Mouse (Mus musculus) fat pad, adult 2 months (tissue): ENCODE measurements around the gene Lhfpl5.

Source experiments
- DNase-seq: peaks from one replicate; pipeline ENCODE4 v3.0.0-alpha.2; 2011; ENCODE audit warnings: low read depth, low spot score; ENCODE audit errors: extremely low read depth

Gene Lhfpl5

DNA sequence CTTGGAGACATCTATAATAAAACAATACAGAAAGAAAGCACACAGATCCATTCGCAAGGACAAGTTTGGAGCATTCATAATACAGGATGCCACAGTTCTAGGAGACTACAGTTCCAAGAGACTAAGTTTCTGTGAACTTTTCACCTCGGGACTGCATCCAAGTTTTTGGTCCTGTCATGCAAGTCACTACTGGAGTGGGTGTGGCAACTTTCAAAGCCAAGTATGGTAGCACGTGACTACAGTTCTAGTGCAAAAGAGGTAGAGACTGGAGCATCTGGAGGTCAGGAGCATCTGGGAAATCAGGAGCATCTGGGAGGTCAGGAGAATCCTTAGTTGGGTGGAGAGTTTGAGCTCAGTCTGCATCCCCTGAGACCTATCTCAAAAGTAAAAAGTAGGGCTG is 3.6 kb upstream of the Lhfpl5 start:
- no peak for DNase-seq

DNA sequence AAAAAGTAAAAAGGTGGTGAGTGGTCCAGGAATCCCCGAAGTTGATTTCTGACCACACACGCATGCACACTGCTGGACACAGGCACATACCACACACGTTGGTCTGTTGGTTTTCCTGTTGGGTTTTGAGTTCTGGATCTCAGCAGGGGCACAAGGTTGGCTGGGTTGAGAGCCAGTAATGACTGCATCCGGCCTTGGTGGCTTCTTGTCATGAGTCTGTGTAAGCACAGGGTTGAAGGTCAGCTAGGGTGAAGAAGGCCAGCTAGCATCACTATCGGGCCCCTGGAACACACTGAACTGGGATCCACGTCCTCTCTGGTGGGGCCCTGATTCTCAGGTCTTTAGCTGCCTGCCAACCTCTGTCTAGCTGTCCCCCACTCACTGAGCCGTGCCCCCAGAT is 2.9 kb upstream of the Lhfpl5 start:
- DNase-seq: no peak

DNA sequence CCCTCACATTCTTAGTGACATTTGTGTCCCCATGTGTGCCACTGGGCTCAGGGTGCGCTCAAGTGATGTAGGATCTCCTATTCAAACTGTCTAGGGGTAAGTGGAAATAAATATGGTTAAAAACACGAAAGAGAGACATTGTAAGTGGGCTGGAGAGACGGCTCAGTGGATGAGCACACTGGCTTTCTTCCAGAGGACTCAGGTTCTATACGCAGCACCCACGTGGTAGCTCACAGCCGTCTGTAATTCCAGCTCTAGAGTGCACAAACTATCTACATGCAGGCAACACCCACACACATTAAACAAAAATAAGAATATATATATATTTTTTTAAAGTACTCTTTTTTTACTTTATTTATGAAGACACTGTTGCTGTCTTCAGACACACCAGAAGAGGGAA is 2.5 kb upstream of the Lhfpl5 start:
- DNase-seq: no peak

DNA sequence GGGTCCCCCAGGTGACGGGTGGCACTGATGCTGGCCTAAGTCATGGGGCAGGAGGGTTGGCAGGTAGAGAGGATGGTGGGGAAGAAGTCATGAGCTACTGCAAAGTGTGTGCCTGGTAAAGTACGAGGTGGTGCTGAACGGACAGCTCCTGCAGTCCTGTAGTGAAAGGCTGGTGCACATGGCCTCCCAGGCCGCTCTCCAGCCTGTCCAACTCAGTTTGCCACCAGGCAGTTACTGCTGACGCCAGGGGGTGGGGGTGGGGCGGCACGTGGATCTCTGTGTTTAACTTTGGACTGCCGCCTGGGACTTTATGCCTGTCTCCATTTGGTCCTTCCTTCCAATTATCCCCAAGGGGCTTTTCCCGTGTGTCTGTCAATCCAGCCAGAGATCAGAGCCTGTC is 5.0 kb downstream of the Lhfpl5 start:
- no peak for DNase-seq

DNA sequence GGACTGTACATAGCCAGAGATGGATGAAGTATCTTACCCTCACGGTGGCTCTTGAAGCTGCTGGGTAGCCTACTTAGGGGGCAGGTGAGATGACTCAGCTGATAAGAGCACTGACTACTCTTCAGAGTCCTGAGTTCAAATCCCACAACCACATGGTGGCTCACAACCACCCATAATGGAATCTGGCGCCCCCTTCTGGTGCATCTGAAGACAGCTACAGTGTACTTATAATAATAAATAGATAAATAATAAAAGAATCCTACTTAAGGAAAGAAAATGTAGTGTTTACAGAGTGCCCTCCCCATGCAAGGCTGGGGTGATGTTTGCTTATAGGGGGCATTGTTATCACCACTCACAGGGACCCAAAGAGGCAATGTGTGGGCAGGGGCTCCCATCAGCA is 5.6 kb downstream of the Lhfpl5 start:
- no peak for DNase-seq

DNA sequence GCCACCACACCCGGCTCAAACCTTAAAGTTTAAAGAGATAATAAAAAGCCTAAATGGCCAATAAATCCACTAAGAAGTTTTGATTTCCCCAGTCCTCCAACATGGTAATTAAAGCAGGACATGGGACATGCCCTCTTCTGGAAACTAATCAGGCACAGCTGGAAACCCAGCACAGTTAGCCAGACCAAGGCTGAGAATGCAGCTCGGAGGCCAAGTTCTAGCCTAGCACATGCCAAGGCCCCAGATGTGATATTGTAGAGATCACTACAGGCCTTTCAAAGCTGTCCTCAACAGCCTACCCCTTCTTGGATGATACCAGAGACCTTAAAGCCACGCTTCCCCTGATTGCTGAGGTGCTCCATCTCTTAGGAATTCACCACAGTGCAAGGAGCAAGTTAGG is 11.1 kb downstream of the Lhfpl5 start:
- no peak for DNase-seq

DNA sequence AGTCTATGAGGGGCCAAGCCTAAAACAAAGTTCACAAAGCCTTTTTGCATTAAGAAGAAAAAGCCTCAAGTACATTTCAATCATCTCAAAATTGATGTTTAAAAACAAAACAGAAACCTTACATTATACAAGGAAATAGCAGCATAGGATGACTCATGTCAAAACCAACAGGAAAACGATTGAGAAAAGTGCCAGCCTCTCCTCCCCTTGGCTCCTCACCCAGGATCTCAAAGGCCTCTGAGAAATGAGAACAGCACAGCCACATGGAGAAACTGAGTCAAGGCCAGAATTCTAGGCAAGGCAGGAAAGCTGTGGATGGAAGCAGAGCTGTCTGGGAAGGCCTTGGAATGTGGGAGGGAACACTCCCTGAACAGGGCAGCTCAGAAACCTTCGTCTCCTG is 13.2 kb downstream of the Lhfpl5 start:
- DNase-seq: no peak

DNA sequence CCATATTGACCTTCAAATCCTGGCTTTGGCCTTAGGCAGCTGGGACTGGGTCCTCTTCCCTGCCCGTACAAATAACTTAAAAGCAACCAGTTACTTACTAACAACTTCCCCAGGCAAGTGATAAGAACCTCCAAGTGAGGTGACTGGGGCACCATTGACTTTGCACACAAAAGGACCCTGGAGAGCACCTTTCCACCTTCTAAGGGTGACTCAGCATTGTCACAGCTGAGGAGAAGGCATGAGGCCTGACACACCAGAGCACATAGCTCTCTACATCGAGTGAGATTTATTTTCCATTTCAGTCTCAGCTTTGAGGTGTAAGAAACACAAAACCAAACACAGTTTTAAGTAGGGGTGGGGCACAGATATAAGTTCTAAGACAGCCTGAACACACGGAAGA is 15.2 kb downstream of the Lhfpl5 start:
- DNase-seq: no peak

DNA sequence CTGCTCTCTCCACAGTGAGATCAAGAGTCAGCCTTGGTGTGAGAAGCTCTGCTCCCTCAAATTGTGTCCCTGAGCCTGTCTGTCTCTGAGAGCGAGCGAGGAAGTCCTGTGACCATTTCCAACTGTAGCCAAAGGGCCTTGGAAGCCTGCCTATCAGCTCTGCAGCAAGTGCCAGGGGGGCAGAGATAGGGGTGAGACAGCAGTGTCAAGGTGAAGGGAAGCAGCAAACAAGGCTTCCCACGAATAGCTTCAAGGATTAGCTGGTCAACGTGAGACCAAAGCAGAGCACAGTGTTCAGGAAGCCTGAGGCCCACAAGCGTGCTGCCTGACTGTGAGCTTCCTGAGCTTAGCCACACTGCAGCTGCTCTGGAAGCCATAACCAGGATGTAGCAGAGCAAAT is 16.0 kb downstream of the Lhfpl5 start:
- DNase-seq: no peak

DNA sequence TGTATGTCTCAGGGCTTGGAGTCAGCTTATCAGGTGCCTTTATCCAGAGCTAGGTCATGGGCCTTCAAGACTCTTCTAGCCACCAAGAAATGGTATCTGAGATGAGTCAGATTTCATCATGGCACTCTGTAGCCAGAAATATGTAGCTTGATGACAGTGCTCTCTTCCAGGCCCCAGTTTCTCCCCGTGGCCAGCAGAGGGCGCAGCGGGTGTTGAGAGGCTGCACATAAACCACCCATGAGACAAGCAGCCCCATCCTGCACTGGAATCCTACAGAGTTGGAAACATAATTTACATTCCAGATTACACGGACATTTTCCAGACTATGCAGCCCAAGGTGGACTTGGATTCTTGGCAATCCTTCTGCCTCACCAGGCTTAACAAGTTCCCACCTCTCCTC is 17.6 kb downstream of the Lhfpl5 start:
- DNase-seq: no peak

DNA sequence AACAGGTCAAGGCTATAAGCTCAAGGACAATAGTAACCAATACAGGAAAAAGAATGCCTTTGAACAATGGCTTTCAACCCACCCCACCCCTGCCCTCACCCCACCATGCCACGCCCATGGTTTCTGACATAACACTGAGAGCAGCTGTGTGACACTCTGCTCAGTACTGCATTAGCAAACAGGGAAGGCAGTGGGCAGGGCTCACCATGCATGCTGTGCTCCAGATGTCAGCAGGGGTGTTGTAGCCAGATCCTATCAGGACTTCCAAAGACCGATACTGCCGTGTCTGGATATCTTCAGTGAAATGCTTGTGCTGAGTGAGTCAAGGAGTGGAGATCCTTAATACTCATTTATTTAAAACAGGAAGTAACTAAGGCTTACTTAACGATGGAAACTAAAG is 18.5 kb downstream of the Lhfpl5 start:
- no peak for DNase-seq

DNA sequence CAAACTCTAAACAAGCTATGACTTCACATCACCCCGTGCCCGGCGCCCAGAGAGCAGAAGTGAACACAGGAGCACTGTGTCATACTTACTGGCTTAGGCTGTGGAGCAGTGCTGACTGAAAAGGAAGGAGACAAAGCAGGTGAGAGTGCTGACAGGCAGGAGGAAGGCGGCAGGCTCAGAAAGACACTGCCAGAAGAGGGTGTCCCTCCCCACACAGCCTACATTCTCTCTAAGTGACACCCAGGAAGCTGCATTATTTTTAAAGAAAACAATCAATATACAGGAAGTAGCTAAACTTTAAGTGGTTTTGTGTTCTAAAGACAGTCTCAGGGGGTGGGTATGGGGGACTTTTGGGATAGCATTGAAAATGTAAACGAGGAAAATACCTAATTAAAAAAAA is 25.3 kb downstream of the Lhfpl5 start:
- DNase-seq: no peak

DNA sequence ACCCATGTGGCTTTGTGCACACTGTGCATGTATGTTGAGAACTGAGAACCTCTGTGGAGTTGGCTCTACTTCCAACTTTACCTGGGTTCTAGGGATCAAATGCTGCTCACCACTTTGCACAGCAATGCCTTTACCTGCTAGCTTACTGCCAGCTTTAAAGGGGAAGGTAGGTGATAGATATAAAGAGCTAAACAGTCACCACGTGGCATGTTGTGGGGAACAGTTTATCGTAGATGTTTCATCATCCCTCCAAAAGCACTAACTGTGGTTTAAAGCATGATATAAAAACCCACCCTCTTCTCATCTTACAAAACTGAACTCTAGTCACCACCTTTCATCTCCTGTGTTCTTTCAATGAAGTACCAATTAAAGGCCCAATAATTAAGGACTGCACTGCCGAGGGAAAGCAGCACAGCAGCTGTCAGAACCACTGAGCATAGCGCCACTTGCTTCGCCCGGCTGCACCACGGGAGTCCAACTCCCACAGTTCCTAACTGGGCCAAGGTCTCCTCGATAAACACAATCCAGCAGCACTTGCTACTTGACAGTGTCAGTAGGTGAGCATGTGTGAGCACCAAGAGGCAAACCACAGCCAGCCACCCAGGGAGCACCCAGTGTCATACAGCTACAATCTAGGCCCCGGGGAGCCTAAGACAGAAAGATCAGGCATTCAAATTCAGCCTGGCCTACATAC is 26.3 kb downstream of the Lhfpl5 start:
- no peak for DNase-seq

DNA sequence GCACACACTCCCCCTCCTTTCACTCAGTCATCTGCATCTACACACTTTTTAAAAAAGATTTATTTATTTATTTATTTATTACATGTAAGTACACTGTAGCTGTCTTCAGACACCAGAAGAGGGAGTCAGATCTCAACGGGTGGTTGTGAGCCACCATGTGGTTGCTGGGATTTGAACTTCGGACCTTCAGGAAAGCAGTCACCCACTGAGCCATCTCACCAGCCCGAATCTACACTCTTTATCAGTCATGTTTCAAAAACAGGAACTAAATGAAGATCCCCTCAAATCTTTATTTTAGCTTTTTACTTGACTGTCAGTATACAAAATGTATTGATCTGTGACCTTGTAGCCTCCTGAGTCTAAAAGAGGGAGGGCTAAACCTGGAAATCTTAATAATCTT is 34.1 kb downstream of the Lhfpl5 start:
- DNase-seq: no peak

DNA sequence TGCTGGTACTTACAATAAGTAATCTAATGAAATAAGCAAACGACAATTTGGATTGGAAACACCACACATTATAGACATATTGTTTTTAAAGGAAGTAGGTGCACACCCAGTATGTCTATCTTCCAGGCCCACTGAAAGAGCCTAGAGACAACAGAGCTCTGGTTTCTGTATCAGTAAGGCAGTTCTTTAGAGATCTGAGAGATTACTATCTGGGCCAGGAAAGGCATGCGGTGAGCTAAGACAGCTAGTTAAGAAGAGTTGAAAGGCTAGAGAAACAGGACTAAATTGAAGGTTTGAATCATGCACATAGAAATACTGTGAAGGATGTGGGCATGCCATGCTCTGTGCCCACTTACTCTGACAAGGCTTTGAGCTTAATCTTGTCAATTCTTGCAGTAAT is 37.2 kb downstream of the Lhfpl5 start:
- no peak for DNase-seq

DNA sequence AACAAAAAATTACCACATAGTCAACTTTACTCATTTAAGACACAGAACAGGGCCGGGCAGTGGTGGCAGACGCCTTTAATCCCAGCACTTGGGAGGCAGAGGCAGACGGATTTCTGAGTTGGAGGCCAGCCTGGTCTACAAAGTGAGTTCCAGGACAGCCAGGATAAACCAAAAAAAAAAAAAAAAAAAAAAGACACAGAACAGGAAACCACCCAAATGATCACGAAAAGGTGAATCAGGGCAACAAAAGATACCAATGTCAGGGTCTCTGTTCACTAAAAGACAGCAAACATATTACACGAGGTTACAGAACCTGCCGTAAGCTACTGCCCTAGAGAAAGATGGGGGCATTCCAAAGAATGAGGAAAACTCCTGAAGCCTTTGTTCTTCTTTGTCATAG is 37.7 kb downstream of the Lhfpl5 start:
- DNase-seq: no peak

DNA sequence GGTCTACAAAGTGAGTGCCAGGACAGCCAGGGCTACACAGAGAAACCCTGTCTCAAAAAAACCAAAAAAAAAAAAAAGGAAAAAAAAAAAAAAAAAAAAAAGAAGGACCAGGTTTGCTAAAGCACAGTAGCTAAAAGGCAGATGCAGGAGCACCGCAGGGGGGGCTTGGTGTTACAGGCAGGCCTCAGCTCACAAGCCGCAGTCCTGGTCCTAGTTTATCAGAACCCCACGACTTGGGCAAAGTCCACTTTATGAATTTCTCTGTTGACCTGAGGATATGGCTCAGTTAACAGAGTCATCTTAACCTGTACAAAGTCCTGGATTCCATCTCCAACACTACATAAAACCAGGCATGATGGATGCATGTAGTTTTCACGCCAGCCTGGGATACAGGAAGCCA is 39.9 kb downstream of the Lhfpl5 start:
- DNase-seq: no peak

DNA sequence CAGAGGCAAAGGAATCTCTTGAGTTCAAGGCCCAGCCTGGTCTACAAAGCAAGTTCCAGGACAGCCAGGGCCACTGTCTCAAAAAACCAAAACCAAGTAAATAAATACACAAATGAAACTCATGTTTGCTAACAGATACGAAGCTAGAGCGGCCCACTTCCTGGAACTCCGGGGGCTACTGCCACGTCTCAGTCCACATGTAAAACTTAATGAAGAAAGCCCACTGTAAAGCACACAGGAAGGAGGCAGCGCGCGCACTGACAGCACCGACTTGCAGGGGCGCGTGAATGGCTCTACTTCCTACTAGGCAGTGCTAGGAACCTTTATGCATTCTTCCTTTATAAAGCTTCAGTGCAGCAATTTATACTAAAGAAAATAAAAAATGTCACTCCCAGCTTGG is 42.2 kb downstream of the Lhfpl5 start:
- DNase-seq: no peak

DNA sequence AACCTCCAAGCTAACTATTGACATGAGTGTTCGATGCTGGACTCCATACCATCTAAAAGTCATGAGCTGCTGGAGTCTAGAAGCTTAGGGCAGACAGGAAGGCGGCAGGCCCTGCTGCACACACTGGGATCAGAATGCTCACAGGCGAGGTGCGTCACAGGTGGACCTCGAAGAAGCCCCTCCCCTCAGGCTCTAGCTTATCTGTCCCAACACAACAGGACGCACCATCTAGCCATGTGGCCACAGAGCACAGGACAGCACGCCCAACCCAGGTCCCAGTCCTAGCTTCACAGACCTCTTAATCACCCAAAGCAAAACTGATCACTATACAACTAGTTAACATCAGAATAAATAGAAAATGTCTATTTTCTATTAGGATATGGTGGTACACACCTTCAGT is 42.7 kb downstream of the Lhfpl5 start:
- DNase-seq: no peak

DNA sequence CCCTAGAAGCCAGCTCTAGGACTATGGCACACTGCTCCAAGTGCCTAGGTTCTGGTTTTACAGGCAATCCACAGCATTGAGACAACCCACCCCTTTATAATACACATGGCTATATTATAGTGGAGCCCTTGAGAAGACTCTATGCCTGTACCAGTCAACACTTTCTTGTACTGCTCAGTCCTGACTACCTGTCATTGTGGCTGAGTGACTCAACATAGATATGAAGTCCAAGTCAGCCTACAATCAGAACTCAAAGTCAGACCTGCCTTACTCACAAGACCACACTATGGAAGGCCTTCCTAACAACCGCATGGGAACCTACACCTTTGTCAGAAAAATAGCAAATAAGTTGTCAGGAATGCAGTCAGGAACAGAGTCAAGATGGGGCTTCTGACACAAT is 43.3 kb downstream of the Lhfpl5 start:
- no peak for DNase-seq

DNA sequence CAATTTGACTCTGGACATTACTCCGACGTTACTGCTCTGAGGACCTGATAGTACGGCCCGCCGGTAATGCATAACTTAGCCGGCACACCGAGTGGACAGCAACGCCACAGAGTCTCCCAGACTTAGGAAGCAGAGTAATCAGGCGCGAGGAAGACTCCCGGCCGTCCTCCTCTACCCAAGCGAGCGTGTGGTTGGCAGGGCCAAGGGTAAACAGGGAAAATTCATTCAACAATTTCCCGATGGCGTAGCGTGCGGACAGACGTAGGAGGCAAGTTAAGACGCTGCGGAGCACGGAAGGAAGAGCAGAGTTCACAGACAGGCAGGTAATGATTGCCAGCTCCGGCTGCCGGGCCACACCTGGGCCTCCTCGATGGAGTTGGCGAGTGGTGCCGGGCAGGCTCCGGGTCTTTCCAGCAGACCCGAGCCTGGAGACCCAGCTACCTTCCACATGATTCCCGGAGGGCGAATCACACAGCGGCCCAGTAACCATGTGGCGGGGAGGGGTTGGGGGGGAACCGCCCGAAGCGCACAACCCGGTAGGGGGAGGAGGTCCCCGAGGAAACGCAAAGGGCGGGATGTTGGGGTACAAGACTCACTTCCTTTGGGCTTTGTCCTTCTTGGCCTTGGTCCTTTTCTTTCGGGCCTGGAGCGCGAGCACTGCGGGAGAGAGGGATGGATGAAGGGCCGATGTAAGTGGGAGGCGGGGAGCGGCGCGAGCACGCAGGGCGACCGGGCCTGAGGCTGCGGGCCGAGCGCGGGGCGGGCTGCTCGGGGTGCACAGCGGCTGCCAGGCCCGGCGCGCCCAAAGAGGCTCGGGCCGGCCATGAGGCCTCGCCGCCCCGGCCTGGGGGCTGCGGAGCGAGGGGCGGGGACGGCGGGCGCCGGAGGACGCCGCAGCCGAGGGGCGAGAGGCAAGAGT is 46.2 kb downstream of the Lhfpl5 start:
- DNase-seq: no peak

DNA sequence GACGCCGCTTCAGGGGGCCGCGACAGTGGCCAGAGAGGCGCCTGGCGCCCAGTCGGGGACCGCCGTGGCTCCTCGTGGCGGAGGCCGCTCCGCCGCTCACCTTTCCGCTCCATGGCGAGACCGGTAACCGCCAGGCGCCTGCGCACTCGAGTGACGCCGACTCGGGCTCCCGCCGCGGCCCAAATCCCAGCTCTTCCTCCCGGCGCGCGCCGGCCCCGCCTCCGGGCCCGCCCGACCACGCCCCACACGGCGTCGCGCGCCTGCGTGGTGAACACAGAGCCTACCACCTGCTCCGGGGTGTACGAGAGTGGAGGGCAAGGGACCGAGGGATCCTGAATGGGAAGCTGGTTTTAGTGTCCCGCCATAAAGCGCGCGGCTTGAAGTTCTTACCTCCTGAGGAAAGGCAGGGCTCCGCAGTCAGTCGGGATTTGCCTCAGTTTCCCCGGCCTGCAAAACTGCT is 46.9 kb downstream of the Lhfpl5 start, which contains the start of gene Srpk1:
Gene Srpk1 (minus strand): TSS at position 410 of the 460 bp plus-strand sequence.
- no peak for DNase-seq
